Mouse (Mus musculus) MEL (cell line): ENCODE data around the gene Ankrd66. TPM values are rescaled to one million over a fixed set of nuclear protein-coding genes. Genes with fewer than 3 reads are reported as not detected.
"Not testable (repeated sequence)": the region's sequence is repeated elsewhere in the genome, so short reads cannot be mapped to it uniquely, and the experiment has no call there.

Source experiments
- DNase-seq: peaks from one replicate; pipeline ENCODE4 v3.0.0; 2011; ENCODE audit warnings: low read depth, low spot score
- H3K27ac ChIP-seq: 2 replicates; pipeline ENCODE4 v1.5.1; 2012; ENCODE audit warnings: low read depth, mild to moderate bottlenecking, control low read depth, low read length, moderate library complexity; ENCODE audit not compliant: control insufficient read depth
- H3K27me3 ChIP-seq, 2 experiments: fragments of 150-350 bp in 1 of 2; sonication (generic) in 1 of 2; 2 replicates each; pipeline ENCODE4 v1.6.1; 2012; ENCODE audit warnings: low read length in 2 of 2, mild to moderate bottlenecking in 2 of 2, improper control_type of control experiment in 1 of 2, moderate library complexity in 1 of 2; ENCODE audit not compliant: insufficient read depth in 2 of 2, control insufficient read depth in 1 of 2
- H3K36me3 ChIP-seq, 2 experiments: 2 replicates each; pipeline ENCODE4 v1.6.1; 2012 to 2014; ENCODE audit warnings: low read length in 2 of 2, improper control_type of control experiment in 1 of 2, inconsistent platforms in 1 of 2, mild to moderate bottlenecking in 1 of 2; ENCODE audit not compliant: insufficient read depth in 2 of 2, control insufficient read depth in 1 of 2
- H3K4me1 ChIP-seq, 2 experiments: fragments of 150-350 bp in 1 of 2; sonication (generic) in 1 of 2; 2 replicates each; pipeline ENCODE4 v1.6.1; 2012; ENCODE audit warnings: low read length in 2 of 2, improper control_type of control experiment in 1 of 2, mild to moderate bottlenecking in 1 of 2; ENCODE audit not compliant: insufficient read depth in 2 of 2, control insufficient read depth in 1 of 2
- H3K4me3 ChIP-seq, 2 experiments: fragments of 150-350 bp in 1 of 2; sonication (generic) in 1 of 2; 2 replicates each; pipeline ENCODE4 v1.5.1; 2012; ENCODE audit warnings: low read depth in 2 of 2, low read length in 2 of 2, mild to moderate bottlenecking in 2 of 2, moderate library complexity in 2 of 2, control low read depth in 1 of 2, improper control_type of control experiment in 1 of 2; ENCODE audit not compliant: control insufficient read depth in 1 of 2, insufficient read depth in 1 of 2
- H3K79me2 ChIP-seq: 2 replicates; pipeline ENCODE4 v1.6.1; 2012; ENCODE audit warnings: mild to moderate bottlenecking, low read length, moderate library complexity; ENCODE audit not compliant: control insufficient read depth, poor library complexity, insufficient read depth
- H3K9ac ChIP-seq: 2 replicates; pipeline ENCODE4 v1.6.1; 2012; ENCODE audit warnings: low read depth, mild to moderate bottlenecking, control low read depth, low read length, moderate library complexity; ENCODE audit not compliant: control insufficient read depth, poor library complexity, severe bottlenecking
- H3K9me3 ChIP-seq: fragments of 150-350 bp; sonication (generic); replicated peaks from 2 replicates; pipeline ENCODE4 v1.6.1; 2012; ENCODE audit warnings: mild to moderate bottlenecking, low read length, improper control_type of control experiment, moderate library complexity; ENCODE audit not compliant: insufficient read depth
- E2F4 ChIP-seq: IDR thresholded peaks from 2 replicates; pipeline ENCODE4 v1.6.1; 2011; ENCODE audit warnings: low read depth, low read length, improper control_type of control experiment, borderline replicate concordance
- GABPA ChIP-seq: IDR thresholded peaks from 2 replicates; pipeline ENCODE4 v1.6.1; 2012; ENCODE audit warnings: low read depth, mild to moderate bottlenecking, inconsistent platforms, low read length, improper control_type of control experiment, moderate library complexity
- HCFC1 ChIP-seq: IDR thresholded peaks from 2 replicates; pipeline ENCODE4 v1.6.1; 2012; ENCODE audit warnings: low read depth, mild to moderate bottlenecking, inconsistent platforms, low read length, improper control_type of control experiment, moderate library complexity
- JUND ChIP-seq: IDR thresholded peaks from 2 replicates; pipeline ENCODE4 v1.6.1; 2011; ENCODE audit warnings: low read depth, mild to moderate bottlenecking, improper control_type of control experiment, low read length
- KAT2A ChIP-seq: conservative IDR thresholded peaks from 2 replicates; pipeline ENCODE4 v1.6.1; 2012; ENCODE audit warnings: low read depth, low read length, improper control_type of control experiment, inconsistent platforms
- MAX ChIP-seq: IDR thresholded peaks from 2 replicates; pipeline ENCODE4 v1.6.1; 2011; ENCODE audit warnings: low read length, improper control_type of control experiment
- MAZ ChIP-seq: IDR thresholded peaks from 2 replicates; pipeline ENCODE4 v1.6.1; 2012; ENCODE audit warnings: low read depth, mild to moderate bottlenecking, inconsistent platforms, low read length, improper control_type of control experiment
- MYC ChIP-seq: IDR thresholded peaks from 2 replicates; pipeline ENCODE4 v1.6.1; 2011; ENCODE audit warnings: low read depth, mild to moderate bottlenecking, low read length, improper control_type of control experiment, moderate library complexity
- NRF1 ChIP-seq: IDR thresholded peaks from 2 replicates; pipeline ENCODE4 v1.6.1; 2014; ENCODE audit warnings: low read depth, mild to moderate bottlenecking, inconsistent platforms, low read length, improper control_type of control experiment, moderate library complexity; ENCODE audit not compliant: poor library complexity, insufficient read depth, severe bottlenecking
- POLR2A ChIP-seq, 2 experiments: IDR thresholded peaks; 2 replicates each; pipeline ENCODE4 v1.6.1; 2011 to 2012; ENCODE audit warnings: low read length in 2 of 2, mild to moderate bottlenecking in 2 of 2, control low read depth in 1 of 2, improper control_type of control experiment in 1 of 2, low read depth in 1 of 2, moderate library complexity in 1 of 2; ENCODE audit not compliant: control insufficient read depth in 1 of 2, insufficient read depth in 1 of 2, poor library complexity in 1 of 2
- POLR2AphosphoS2 ChIP-seq: IDR thresholded peaks from 2 replicates; pipeline ENCODE4 v1.6.1; 2011; ENCODE audit warnings: low read length, improper control_type of control experiment
- POLR2AphosphoS5 ChIP-seq: IDR thresholded peaks from 2 replicates; pipeline ENCODE4 v1.6.1; 2012; ENCODE audit warnings: low read depth, borderline replicate concordance, mild to moderate bottlenecking, inconsistent platforms, low read length, moderate library complexity, mixed read lengths
- RCOR1 ChIP-seq: IDR thresholded peaks from 2 replicates; pipeline ENCODE4 v1.6.1; 2012; ENCODE audit warnings: low read depth, mild to moderate bottlenecking, inconsistent platforms, low read length, improper control_type of control experiment
- SIN3A ChIP-seq: IDR thresholded peaks from 2 replicates; pipeline ENCODE4 v1.6.1; 2012; ENCODE audit warnings: low read length, improper control_type of control experiment, inconsistent platforms
- SMC3 ChIP-seq: IDR thresholded peaks from 2 replicates; pipeline ENCODE4 v1.6.1; 2011; ENCODE audit warnings: low read depth, low read length, improper control_type of control experiment
- TAL1 ChIP-seq: IDR thresholded peaks from 2 replicates; pipeline ENCODE4 v1.6.1; 2012; ENCODE audit warnings: mild to moderate bottlenecking, inconsistent platforms, low read length, moderate library complexity, mixed read lengths
- USF1 ChIP-seq: IDR thresholded peaks from 2 replicates; pipeline ENCODE4 v1.6.1; 2014; ENCODE audit warnings: low read depth, mild to moderate bottlenecking, inconsistent platforms, low read length, improper control_type of control experiment, moderate library complexity
- ZC3H11A ChIP-seq: IDR thresholded peaks from 2 replicates; pipeline ENCODE4 v1.6.1; 2012; ENCODE audit warnings: low read depth, mild to moderate bottlenecking, inconsistent platforms, low read length, improper control_type of control experiment
- ZMIZ1 ChIP-seq: IDR thresholded peaks from 2 replicates; pipeline ENCODE4 v1.6.1; 2012; ENCODE audit warnings: low read depth, mild to moderate bottlenecking, inconsistent platforms, low read length, improper control_type of control experiment, moderate library complexity
- polyA plus RNA-seq, 2 experiments: library from polyadenylated mRNA; stranded (reverse) in 1 of 2; unstranded in 1 of 2; fragments of >175 nt in 1 of 2; fragments of >200 nt in 1 of 2; gene quantifications; 2 replicates each; pipeline versions ENCODE4 v1.2.1 to v1.2.4; 2012; ENCODE audit warnings: low replicate concordance in 2 of 2, low read depth in 1 of 2; ENCODE audit not compliant: insufficient read length in 2 of 2, insufficient read depth in 1 of 2, missing spikeins in 1 of 2
- total RNA-seq: library from RNA; depleted of rRNA; stranded (reverse); fragments of 300-350 nt; gene quantifications from 2 replicates; pipeline ENCODE4 v1.2.3, GENCODE M21; 2012

Gene Ankrd66
- total and polyA plus RNA-seq, 3 experiments, result not detected

DNA sequence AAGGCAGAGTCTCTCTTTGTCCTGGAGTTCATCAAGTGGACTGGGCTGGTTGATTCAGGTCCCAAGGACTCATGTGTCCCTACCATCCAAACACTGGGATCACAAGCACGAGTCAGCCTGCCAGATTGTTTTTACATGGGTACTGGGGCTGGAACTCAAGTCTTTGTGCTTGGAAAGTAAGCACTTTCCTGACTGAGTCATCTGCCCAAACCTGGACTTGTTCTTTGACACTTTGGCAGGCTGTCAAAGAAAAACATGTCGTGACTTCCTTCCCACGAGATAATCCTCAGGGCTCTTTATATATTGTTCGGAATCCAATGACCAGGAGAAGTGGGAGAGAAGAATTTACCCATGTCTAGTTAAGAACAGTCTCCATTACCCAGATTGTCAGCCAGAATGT lies 45.9 kb downstream of the Ankrd66 start:
- Histone ChIP-seq H3K27ac (no peak overlapping the region), H3K27me3 (no peaks in the 10 kb centered on the region), H3K9ac (no peak overlapping the region), H3K4me1 (no peaks in the 10 kb centered on the region), H3K9me3 (no peaks in the 10 kb centered on the region), H3K4me3 (no peak overlapping the region), H3K36me3 (no peaks in the 10 kb centered on the region), H3K79me2 (no peaks in the 10 kb centered on the region)
- DNase-seq, result no peak
- no peak for TF ChIP-seq MYC
- TF ChIP-seq ZC3H11A, result no peak
- no peak for TF ChIP-seq JUND

DNA sequence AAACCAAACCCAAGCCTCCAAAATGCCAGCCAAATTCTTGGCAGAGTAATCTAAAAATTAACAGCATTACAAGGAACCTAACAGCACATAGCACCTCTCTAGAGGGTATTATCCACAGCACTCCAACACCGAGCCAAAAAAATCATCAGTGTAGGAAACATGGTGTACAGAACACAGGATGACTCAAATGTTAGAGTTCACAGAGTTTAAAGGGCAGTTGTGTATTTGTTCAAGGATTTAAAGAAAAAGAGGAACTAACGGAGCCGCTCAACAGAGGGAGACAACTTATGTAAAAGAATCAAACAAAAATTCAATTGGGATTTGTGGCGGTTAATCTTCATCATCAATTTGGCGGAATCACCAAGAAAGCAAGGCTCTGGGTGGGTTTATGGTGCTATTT lies 47.9 kb downstream of the Ankrd66 start:
- no peak overlapping the region for H3K9ac ChIP-seq
- H3K9me3 ChIP-seq, result no peaks in the 10 kb centered on the region
- TF ChIP-seq POLR2AphosphoS2 (no peak), NRF1 (no peak), MAX (no peak), MAZ (no peak), RCOR1 (no peak), SIN3A (no peak), E2F4 (no peak), SMC3 (no peak), POLR2A (IDR thresholded peaks at IDR 0.05; ENCODE audit: control insufficient read depth in 1 of 2, insufficient read depth in 1 of 2, low read depth in 1 of 2, low read length in 2 of 2, poor library complexity in 1 of 2) (no peak), POLR2AphosphoS5 (no peak), USF1 (no peak), GABPA (no peak), HCFC1 (no peak), TAL1 (no peak), KAT2A (no peak), ZMIZ1 (no peak), JUND (no peak)

DNA sequence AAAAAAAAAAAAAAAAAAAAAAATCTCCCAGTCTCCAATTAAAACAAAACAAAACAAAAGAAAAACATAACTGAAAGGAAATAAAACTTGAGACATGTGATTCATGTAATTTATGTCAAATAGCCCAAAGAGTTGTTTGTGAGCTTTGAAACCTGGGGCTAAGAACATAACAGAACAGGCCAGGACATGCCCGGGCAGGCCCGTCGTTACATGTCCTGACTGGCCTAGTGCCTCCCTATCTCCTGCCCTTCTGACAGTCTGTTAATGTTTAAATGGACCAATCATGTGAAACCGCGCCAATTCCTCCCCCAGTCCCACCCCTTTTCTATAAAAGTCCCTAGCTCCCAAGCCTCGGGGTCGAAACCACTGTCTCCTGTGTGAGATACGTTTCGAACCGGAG lies 53.1 kb downstream of the Ankrd66 start:
- not testable (repeated sequence) for H3K36me3 ChIP-seq, H3K4me3 ChIP-seq, H3K9me3 ChIP-seq, H3K27ac ChIP-seq, DNase-seq, H3K9ac ChIP-seq, H3K27me3 ChIP-seq, H3K79me2 ChIP-seq, H3K4me1 ChIP-seq

More for the DNA sequence above, 47.9 kb downstream of the Ankrd66 start:
- Histone ChIP-seq H3K36me3 (no peaks in the 10 kb centered on the region), H3K4me1 (no peaks in the 10 kb centered on the region), H3K4me3 (no peak overlapping the region), H3K27me3 (no peaks in the 10 kb centered on the region), H3K27ac (no peak overlapping the region), H3K79me2 (no peaks in the 10 kb centered on the region)
- DNase-seq, result no peak
